Comparison of ENCODE assay signal across 10 mouse cellular contexts in the genomic region with DNA sequence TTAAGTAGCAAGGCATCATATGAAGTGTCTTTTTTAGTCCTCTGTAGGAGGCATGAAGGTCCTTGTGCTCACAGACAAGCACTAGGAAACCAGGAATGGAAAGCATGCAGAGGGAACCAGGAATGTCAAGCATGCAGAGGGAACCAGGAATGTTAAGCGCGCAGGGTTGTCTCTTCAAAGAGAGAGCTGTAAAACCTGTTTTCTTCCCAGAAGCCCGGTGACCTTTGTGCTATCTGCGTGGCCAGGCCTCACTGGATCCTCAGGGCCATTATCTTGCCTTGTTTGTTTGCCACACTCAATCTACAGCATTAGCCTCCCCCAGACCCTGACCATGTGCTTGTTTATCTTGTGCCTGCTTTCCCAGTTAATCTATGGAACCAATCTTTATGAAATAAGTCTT. TPM values are rescaled to one million over a fixed set of nuclear protein-coding genes. Genes with fewer than 3 reads are reported as not detected.
DNase-seq lines count a peak whose midpoint lies in the region; ATAC-seq and TF ChIP-seq lines count a peak whose summit lies in the region.
"Had no signal": no experiment of that assay in that cellular context is flagged by ENCODE, and none has a peak within 500 bp of the region (broad histone marks: within the 10 kb centered on the region; RNA-seq: fewer than 3 reads in every experiment).

No protein-coding gene starts in this region.

- no peak for ATAC-seq in hindbrain, embryonic 11.5 days (ENCODE audit: low FRiP score)
- ATAC-seq in kidney, embryonic 15.5 days (replicated peaks; ENCODE audit: low FRiP score), result no peak; the same call in 1 of the 2 replicates
- ATAC-seq in lung, postnatal 0 days, result peak; percentile 68
- ATAC-seq in monocyte, adult 5-6 weeks (replicated peaks; ENCODE audit: insufficient number of reproducible peaks, low FRiP score, low TSS enrichment, poor library complexity, severe bottlenecking), result no peak

- H3K4me1 ChIP-seq in hindbrain, embryonic 10.5 days (replicated peaks), result no peaks in the 10 kb centered on the region
- no peaks in the 10 kb centered on the region for H3K4me1 ChIP-seq in hindbrain, embryonic 11.5 days (replicated peaks; ENCODE audit: control insufficient read depth, insufficient read depth, low read length)
- H3K4me1 ChIP-seq in kidney, embryonic 15.5 days, result 0 out of 2 replicates have a peak, but pooled peaks cover 4% of the 10 kb centered on the region
- no peaks in the 10 kb centered on the region for H3K4me1 ChIP-seq in lung, postnatal 0 days (ENCODE audit: insufficient read depth, low read depth, low read length)
- H3K4me1 ChIP-seq: embryonic facial prominence, embryonic 13.5 days had no signal

- no peaks in the 10 kb centered on the region for H3K36me3 ChIP-seq in hindbrain, embryonic 10.5 days
- no peaks in the 10 kb centered on the region for H3K36me3 ChIP-seq in hindbrain, embryonic 11.5 days (ENCODE audit: control insufficient read depth, insufficient read depth, low read length)
- H3K36me3 ChIP-seq in kidney, embryonic 15.5 days, result no peaks in the 10 kb centered on the region
- no peaks in the 10 kb centered on the region for H3K36me3 ChIP-seq in lung, postnatal 0 days (ENCODE audit: insufficient read depth, low read length)
- H3K36me3 ChIP-seq: embryonic facial prominence, embryonic 13.5 days had no signal

- no peak overlapping the region for H3K27ac ChIP-seq in hindbrain, embryonic 10.5 days
- no peak overlapping the region for H3K27ac ChIP-seq in hindbrain, embryonic 11.5 days (ENCODE audit: low read depth, low read length)
- 0 out of 2 replicates have a peak overlapping the region, but pooled peaks have one; percentile 48 for H3K27ac ChIP-seq in kidney, embryonic 15.5 days
- no peak overlapping the region for H3K27ac ChIP-seq in lung, postnatal 0 days (ENCODE audit: low read length)
- H3K27ac ChIP-seq: embryonic facial prominence, embryonic 13.5 days had no signal

- no peak overlapping the region for H3K4me2 ChIP-seq in hindbrain, embryonic 11.5 days (replicated peaks; ENCODE audit: low read depth, low read length)
- H3K4me2 ChIP-seq in kidney, embryonic 15.5 days, result no peak overlapping the region
- no peak overlapping the region for H3K4me2 ChIP-seq in lung, postnatal 0 days (replicated peaks; ENCODE audit: low read depth, low read length)
- H3K4me2 ChIP-seq: embryonic facial prominence, embryonic 13.5 days had no signal

- TF ChIP-seq EP300 in lung, postnatal 0 days (IDR thresholded peaks at IDR 0.05), result peak; percentile 71

- no peak for TF ChIP-seq CTCF in lung, postnatal 0 days (IDR thresholded peaks at IDR 0.05)

- H3K27me3 ChIP-seq in hindbrain, embryonic 10.5 days (ENCODE audit: insufficient read depth, poor library complexity, severe bottlenecking), result no peaks in the 10 kb centered on the region
- H3K27me3 ChIP-seq in hindbrain, embryonic 11.5 days (ENCODE audit: control insufficient read depth, insufficient read depth, low read length), result no peaks in the 10 kb centered on the region
- H3K27me3 ChIP-seq in kidney, embryonic 15.5 days, result no peaks in the 10 kb centered on the region
- H3K27me3 ChIP-seq in lung, postnatal 0 days (replicated peaks; ENCODE audit: insufficient read depth, low read length), result no peaks in the 10 kb centered on the region
- H3K27me3 ChIP-seq: embryonic facial prominence, embryonic 13.5 days had no signal

- no peak overlapping the region for H3K9ac ChIP-seq in hindbrain, embryonic 11.5 days (ENCODE audit: low read depth, low read length)
- H3K9ac ChIP-seq in kidney, embryonic 15.5 days, result no peak overlapping the region
- H3K9ac ChIP-seq in lung, postnatal 0 days (replicated peaks; ENCODE audit: low read depth), result no peak overlapping the region
- H3K9ac ChIP-seq: embryonic facial prominence, embryonic 13.5 days had no signal

- no peak overlapping the region for H3K4me3 ChIP-seq in hindbrain, embryonic 10.5 days
- no peak overlapping the region for H3K4me3 ChIP-seq in hindbrain, embryonic 11.5 days (ENCODE audit: low read depth, low read length)
- H3K4me3 ChIP-seq in kidney, embryonic 15.5 days (replicated peaks), result no peak overlapping the region
- no peak overlapping the region for H3K4me3 ChIP-seq in lung, postnatal 0 days (ENCODE audit: low read depth, low read length)
- H3K4me3 ChIP-seq: embryonic facial prominence, embryonic 13.5 days had no signal

- peak; percentile 3 for DNase-seq in hindbrain, embryonic 10.5 days (ENCODE audit: low spot score)
- no peak for DNase-seq in hindbrain, embryonic 11.5 days (ENCODE audit: low spot score)
- DNase-seq in R1 (ENCODE audit: low read depth, low spot score), result peak; percentile 93
- peak; percentile 28 for DNase-seq in lung, postnatal 0 days (ENCODE audit: low spot score)
- no peak for DNase-seq in cerebellum, adult 9-11 months
- DNase-seq in right cerebral cortex, postnatal 14 days, result no peak
- DNase-seq: right cerebral cortex, postnatal 25 days had no signal

- no peaks in the 10 kb centered on the region for H3K9me3 ChIP-seq in hindbrain, embryonic 10.5 days
- no peaks in the 10 kb centered on the region for H3K9me3 ChIP-seq in hindbrain, embryonic 11.5 days (ENCODE audit: control insufficient read depth, low read length)
- no peaks in the 10 kb centered on the region for H3K9me3 ChIP-seq in kidney, embryonic 15.5 days (replicated peaks)
- no peaks in the 10 kb centered on the region for H3K9me3 ChIP-seq in lung, postnatal 0 days (ENCODE audit: low read length)
- H3K9me3 ChIP-seq: embryonic facial prominence, embryonic 13.5 days had no signal

- WGBS in hindbrain, embryonic 10.5 days, result 29% methylated on average over 4 of the region's 4 CpGs
- 42% methylated on average over 4 of the region's 4 CpGs for WGBS in hindbrain, embryonic 11.5 days
- 30% methylated on average over 4 of the region's 4 CpGs for WGBS in kidney, embryonic 15.5 days
- WGBS in lung, postnatal 0 days, result 43% methylated on average over 4 of the region's 4 CpGs

RNA-seq across cellular contexts. Expression of gene Mcts1, which starts 10.6 kb away (rescaled TPM):
- 88.5 and 106 TPM in 2 replicates for polyA plus RNA-seq in hindbrain, embryonic 10.5 days (2016; fragmentation: Nextera tagmentation; extraction: Ambion mirVana)
- 117 and 125 TPM in 2 replicates for polyA plus RNA-seq in hindbrain, embryonic 11.5 days (2014; fragmentation: Nextera tagmentation; extraction: Ambion mirVana)
- polyA plus RNA-seq in kidney, embryonic 15.5 days (2015; fragmentation: Nextera tagmentation; extraction: Ambion mirVana), result 84.3 and 91.2 TPM in 2 replicates
- 80.1 and 81.4 TPM in 2 replicates for polyA plus RNA-seq in lung, postnatal 0 days (2015; fragmentation: Nextera tagmentation; extraction: Ambion mirVana)
- 38.2 to 46.4 TPM (median 40.0 TPM) in 3 replicates for total RNA-seq in monocyte, adult 5-6 weeks (2017)

RNA-seq across cellular contexts. Expression of gene Cul4b, which starts 13.8 kb away (rescaled TPM):
- polyA plus RNA-seq in hindbrain, embryonic 10.5 days (2016; fragmentation: Nextera tagmentation; extraction: Ambion mirVana), result 28.3 and 37.2 TPM in 2 replicates
- 40.8 and 42.0 TPM in 2 replicates for polyA plus RNA-seq in hindbrain, embryonic 11.5 days (2014; fragmentation: Nextera tagmentation; extraction: Ambion mirVana)
- polyA plus RNA-seq in kidney, embryonic 15.5 days (2015; fragmentation: Nextera tagmentation; extraction: Ambion mirVana), result 31.5 and 32.4 TPM in 2 replicates
- 11.4 and 13.6 TPM in 2 replicates for polyA plus RNA-seq in lung, postnatal 0 days (2015; fragmentation: Nextera tagmentation; extraction: Ambion mirVana)
- total RNA-seq in monocyte, adult 5-6 weeks (2017), result 24.5 to 36.9 TPM (median 33.7 TPM) in 3 replicates

RNA-seq across cellular contexts. Expression of gene C1galt1c1, which starts 45.1 kb away (rescaled TPM):
- 20.2 and 22.2 TPM in 2 replicates for polyA plus RNA-seq in hindbrain, embryonic 10.5 days (2016; fragmentation: Nextera tagmentation; extraction: Ambion mirVana)
- polyA plus RNA-seq in hindbrain, embryonic 11.5 days (2014; fragmentation: Nextera tagmentation; extraction: Ambion mirVana), result 27.0 and 28.6 TPM in 2 replicates
- polyA plus RNA-seq in kidney, embryonic 15.5 days (2015; fragmentation: Nextera tagmentation; extraction: Ambion mirVana), result 32.5 and 39.4 TPM in 2 replicates
- polyA plus RNA-seq in lung, postnatal 0 days (2015; fragmentation: Nextera tagmentation; extraction: Ambion mirVana), result 59.0 and 70.6 TPM in 2 replicates
- total RNA-seq in monocyte, adult 5-6 weeks (2017), result 39.5 to 62.2 TPM (median 51.7 TPM) in 3 replicates

Comparison
In these comparisons a context has a peak if more than half of its experiments do, and no peak if none do; other contexts are left out.
1. DNase-seq: peak in hindbrain, embryonic 10.5 days (single experiment), R1 (single experiment) and lung, postnatal 0 days (single experiment); none in hindbrain, embryonic 11.5 days (single experiment), cerebellum, adult 9-11 months (single experiment) and right cerebral cortex, postnatal 14 days (single experiment).